8 mouse cellular contexts compared by ENCODE assay signal in the genomic region with DNA sequence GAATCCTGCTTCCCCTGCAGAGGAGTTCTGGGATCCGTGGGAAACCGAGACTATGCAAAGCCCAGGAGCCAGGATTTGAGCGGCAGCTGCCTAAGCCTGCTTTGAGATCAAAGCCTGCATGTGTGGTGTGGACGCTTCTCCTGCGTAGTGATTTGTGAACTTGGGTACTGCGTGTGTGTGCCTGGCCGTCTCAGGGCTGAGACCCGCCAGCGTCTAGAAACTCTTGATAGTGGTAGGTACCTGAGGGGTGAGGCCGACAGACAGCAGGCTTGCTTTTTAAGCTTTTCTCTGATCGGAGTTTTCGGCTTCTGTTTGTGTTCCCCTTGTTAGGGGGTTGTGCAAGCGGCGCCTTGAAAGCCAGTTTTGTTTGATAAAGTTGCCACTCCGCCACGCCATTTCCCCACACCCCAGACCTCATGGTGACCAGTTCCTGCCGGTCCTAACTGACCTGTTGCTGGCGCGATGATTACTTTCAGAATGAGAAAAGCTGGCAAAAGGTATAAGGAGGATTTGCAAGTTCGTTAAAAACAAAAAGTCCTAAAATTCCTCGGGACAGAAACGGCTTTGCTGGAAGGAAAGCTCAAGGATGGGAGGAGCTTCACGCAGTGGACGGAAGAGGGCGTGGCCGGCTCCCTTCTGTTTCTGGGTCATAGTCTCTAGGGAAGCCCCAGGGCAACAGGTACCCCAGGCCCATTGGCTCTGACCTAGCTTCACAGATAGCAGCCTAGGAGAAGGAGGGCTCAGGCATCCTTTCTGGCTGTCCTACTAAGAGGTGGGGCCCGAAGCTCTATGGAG. TPM values are rescaled to one million over a fixed set of nuclear protein-coding genes. Genes with fewer than 3 reads are reported as not detected.
DNase-seq lines count a peak whose midpoint lies in the region; ATAC-seq and TF ChIP-seq lines count a peak whose summit lies in the region.

No protein-coding gene starts in this region.

- peak overlapping the region; percentile 95 for H3K4me2 ChIP-seq in limb, embryonic 12.5 days
- peak overlapping the region; percentile 62 for H3K4me2 ChIP-seq in midbrain, embryonic 14.5 days (ENCODE audit: low read length)
- peak overlapping the region; percentile 98 for H3K4me2 ChIP-seq in stomach, postnatal 0 days (replicated peaks; ENCODE audit: low read depth)

- H3K9ac ChIP-seq in limb, embryonic 12.5 days (replicated peaks): peak overlapping the region; percentile 59
- H3K9ac ChIP-seq in midbrain, embryonic 14.5 days (replicated peaks; ENCODE audit: low read length): peak overlapping the region; percentile 31
- H3K9ac ChIP-seq in stomach, postnatal 0 days (ENCODE audit: low read length): peak overlapping the region; percentile 66

- H3K27me3 ChIP-seq in erythroblast, embryonic 14.5 days (ENCODE audit: control insufficient read depth): no peaks in the 10 kb centered on the region
- H3K27me3 ChIP-seq in limb, embryonic 12.5 days: peaks cover 6% of the 10 kb centered on the region; the same call in 1 of the 2 replicates
- H3K27me3 ChIP-seq in midbrain, embryonic 14.5 days (ENCODE audit: control insufficient read depth, insufficient read depth, low read length): peaks cover 8% of the 10 kb centered on the region
- no peaks in the 10 kb centered on the region for H3K27me3 ChIP-seq in stomach, postnatal 0 days (ENCODE audit: control insufficient read depth, insufficient read depth, low read length)

- peaks cover 73% of the 10 kb centered on the region for H3K4me1 ChIP-seq in erythroblast, embryonic 14.5 days (ENCODE audit: control insufficient read depth)
- H3K4me1 ChIP-seq in limb, embryonic 12.5 days (replicated peaks): peaks cover 10% of the 10 kb centered on the region
- H3K4me1 ChIP-seq in midbrain, embryonic 14.5 days (ENCODE audit: control insufficient read depth, insufficient read depth, low read length): peaks cover 13% of the 10 kb centered on the region
- peaks cover 3% of the 10 kb centered on the region; the same call in 1 of the 2 replicates for H3K4me1 ChIP-seq in stomach, postnatal 0 days (replicated peaks; ENCODE audit: control insufficient read depth, insufficient read depth)

- peak; percentile 52 for DNase-seq in urinary bladder, postnatal 25 days (ENCODE audit: low spot score)
- no peak for DNase-seq in urinary bladder, postnatal 10 days (ENCODE audit: low spot score)
- peak; percentile 54 for DNase-seq in heart, postnatal 4 days
- DNase-seq in midbrain, embryonic 14.5 days: peak; percentile 65
- peak; percentile 65 for DNase-seq in stomach, postnatal 0 days (ENCODE audit: low spot score)
- no peak for DNase-seq in left cerebral cortex, postnatal 36 days (ENCODE audit: low spot score in 2 of 2)

- peak overlapping the region; percentile 65 for H3K4me3 ChIP-seq in erythroblast, embryonic 14.5 days (replicated peaks)
- H3K4me3 ChIP-seq in limb, embryonic 12.5 days (replicated peaks): peak overlapping the region; percentile 46
- H3K4me3 ChIP-seq in midbrain, embryonic 14.5 days (replicated peaks; ENCODE audit: low read depth, low read length): peak overlapping the region; percentile 25
- H3K4me3 ChIP-seq in stomach, postnatal 0 days (ENCODE audit: low read depth, low read length): peak overlapping the region; percentile 58

- no peaks in the 10 kb centered on the region for H3K9me3 ChIP-seq in erythroblast, embryonic 14.5 days (ENCODE audit: control insufficient read depth, low read length)
- no peaks in the 10 kb centered on the region for H3K9me3 ChIP-seq in limb, embryonic 12.5 days
- H3K9me3 ChIP-seq in midbrain, embryonic 14.5 days (ENCODE audit: control insufficient read depth, low read length): no peaks in the 10 kb centered on the region
- H3K9me3 ChIP-seq in stomach, postnatal 0 days (ENCODE audit: control insufficient read depth, low read length): no peaks in the 10 kb centered on the region

- H3K27ac ChIP-seq in limb, embryonic 12.5 days: peak overlapping the region; percentile 36; the same call in 1 of the 2 replicates
- H3K27ac ChIP-seq in midbrain, embryonic 14.5 days (replicated peaks; ENCODE audit: low read depth, low read length): no peak overlapping the region
- peak overlapping the region; percentile 54 for H3K27ac ChIP-seq in stomach, postnatal 0 days (replicated peaks)

- TF ChIP-seq CTCF in stomach, postnatal 0 days (IDR thresholded peaks at IDR 0.05; ENCODE audit: low read depth): peak; percentile 14; the same call in 1 of the 2 replicates

- H3K36me3 ChIP-seq in erythroblast, embryonic 14.5 days (ENCODE audit: control insufficient read depth): peaks cover 32% of the 10 kb centered on the region
- H3K36me3 ChIP-seq in limb, embryonic 12.5 days: no peaks in the 10 kb centered on the region
- no peaks in the 10 kb centered on the region for H3K36me3 ChIP-seq in midbrain, embryonic 14.5 days (ENCODE audit: control insufficient read depth, insufficient read depth, low read length)
- no peaks in the 10 kb centered on the region for H3K36me3 ChIP-seq in stomach, postnatal 0 days (ENCODE audit: control insufficient read depth, insufficient read depth, low read length)

- 2% methylated on average over 27 of the region's 27 CpGs for WGBS in limb, embryonic 12.5 days
- 3% methylated on average over 27 of the region's 27 CpGs for WGBS in midbrain, embryonic 14.5 days
- WGBS in stomach, postnatal 0 days: 2% methylated on average over 27 of the region's 27 CpGs

- ATAC-seq in limb, embryonic 12.5 days (ENCODE audit: insufficient number of reproducible peaks, insufficient read depth, low FRiP score, low TSS enrichment, low read depth): peak; percentile 48
- ATAC-seq in midbrain, embryonic 14.5 days (ENCODE audit: low FRiP score, low TSS enrichment): no peak
- ATAC-seq in stomach, postnatal 0 days (ENCODE audit: low FRiP score, low TSS enrichment): peak; percentile 17

- no peak for TF ChIP-seq EP300 in stomach, postnatal 0 days (optimal IDR thresholded peaks at IDR 0.05)

- intact Hi-C loops in left cerebral cortex, postnatal 36 days (cut with DNase I): no loop called here

RNA-seq across cellular contexts. Expression of a gene that starts 0.5 kb away (rescaled TPM):
- 0.91 and 2.0 TPM in 2 replicates for polyA plus RNA-seq in erythroblast, embryonic 14.5 days (2012)
- total RNA-seq in heart, postnatal 4 days (2021): 10 to 100 TPM; 33.0 to 34.4 TPM
- 48.9 and 50.8 TPM in 2 replicates for polyA plus RNA-seq in limb, embryonic 12.5 days (2016; fragmentation: Nextera tagmentation; extraction: Ambion mirVana)
- 30.3 and 36.2 TPM in 2 replicates for polyA plus RNA-seq in midbrain, embryonic 14.5 days (2014; fragmentation: Nextera tagmentation; extraction: Ambion mirVana)
- polyA plus RNA-seq in stomach, postnatal 0 days (2015; fragmentation: Nextera tagmentation; extraction: Ambion mirVana): 24.9 and 25.5 TPM in 2 replicates
- total RNA-seq in left cerebral cortex, postnatal 36 days (2021): 10 to 100 TPM; 27.5 to 33.5 TPM

RNA-seq across cellular contexts. Expression of a gene that starts 0.7 kb away (rescaled TPM):
- 62.5 and 75.0 TPM in 2 replicates for polyA plus RNA-seq in erythroblast, embryonic 14.5 days (2012)
- total RNA-seq in heart, postnatal 4 days (2021): 10 to 100 TPM; 78.3 to 85.3 TPM
- 51.7 and 54.2 TPM in 2 replicates for polyA plus RNA-seq in limb, embryonic 12.5 days (2016; fragmentation: Nextera tagmentation; extraction: Ambion mirVana)
- polyA plus RNA-seq in midbrain, embryonic 14.5 days (2014; fragmentation: Nextera tagmentation; extraction: Ambion mirVana): 3.4 and 12.2 TPM in 2 replicates
- 277 and 284 TPM in 2 replicates for polyA plus RNA-seq in stomach, postnatal 0 days (2015; fragmentation: Nextera tagmentation; extraction: Ambion mirVana)
- total RNA-seq in left cerebral cortex, postnatal 36 days (2021): 1 to 10 TPM; 4.5 to 5.7 TPM

RNA-seq across cellular contexts. Expression of a gene that starts 30.9 kb away (rescaled TPM):
- polyA plus RNA-seq in erythroblast, embryonic 14.5 days (2012): 27.8 and 30.9 TPM in 2 replicates
- total RNA-seq in heart, postnatal 4 days (2021): 1 to 10 TPM; 9.3 TPM
- 44.7 and 46.0 TPM in 2 replicates for polyA plus RNA-seq in limb, embryonic 12.5 days (2016; fragmentation: Nextera tagmentation; extraction: Ambion mirVana)
- 47.2 and 50.7 TPM in 2 replicates for polyA plus RNA-seq in midbrain, embryonic 14.5 days (2014; fragmentation: Nextera tagmentation; extraction: Ambion mirVana)
- 17.3 and 17.6 TPM in 2 replicates for polyA plus RNA-seq in stomach, postnatal 0 days (2015; fragmentation: Nextera tagmentation; extraction: Ambion mirVana)
- 10 to 100 TPM; 11.7 to 13.8 TPM for total RNA-seq in left cerebral cortex, postnatal 36 days (2021)

RNA-seq across cellular contexts. Expression of a gene that starts 37.4 kb away (rescaled TPM):
- polyA plus RNA-seq in erythroblast, embryonic 14.5 days (2012): not detected in 2 replicates
- total RNA-seq in heart, postnatal 4 days (2021): 10 to 100 TPM; 22.8 to 28.0 TPM
- polyA plus RNA-seq in limb, embryonic 12.5 days (2016; fragmentation: Nextera tagmentation; extraction: Ambion mirVana): 2.8 and 3.3 TPM in 2 replicates
- polyA plus RNA-seq in midbrain, embryonic 14.5 days (2014; fragmentation: Nextera tagmentation; extraction: Ambion mirVana): 0.30 and 0.49 TPM in 2 replicates
- polyA plus RNA-seq in stomach, postnatal 0 days (2015; fragmentation: Nextera tagmentation; extraction: Ambion mirVana): 4.2 and 5.2 TPM in 2 replicates
- total RNA-seq in left cerebral cortex, postnatal 36 days (2021): not detected

RNA-seq across cellular contexts. Expression of a gene that starts 53.4 kb away (rescaled TPM):
- 0.13 TPM in 2 replicates for polyA plus RNA-seq in erythroblast, embryonic 14.5 days (2012)
- total RNA-seq in heart, postnatal 4 days (2021): 10 to 100 TPM; 20.7 to 24.3 TPM
- polyA plus RNA-seq in limb, embryonic 12.5 days (2016; fragmentation: Nextera tagmentation; extraction: Ambion mirVana): 26.0 and 27.2 TPM in 2 replicates
- polyA plus RNA-seq in midbrain, embryonic 14.5 days (2014; fragmentation: Nextera tagmentation; extraction: Ambion mirVana): 63.5 and 80.1 TPM in 2 replicates
- polyA plus RNA-seq in stomach, postnatal 0 days (2015; fragmentation: Nextera tagmentation; extraction: Ambion mirVana): 10.2 and 11.4 TPM in 2 replicates
- 10 to 100 TPM; 49.7 to 52.3 TPM for total RNA-seq in left cerebral cortex, postnatal 36 days (2021)

Comparison
In these comparisons a context has a peak if more than half of its experiments do, and no peak if none do; other contexts are left out.
1. DNase-seq: peak in urinary bladder, postnatal 25 days (single experiment), heart, postnatal 4 days (single experiment), midbrain, embryonic 14.5 days (single experiment) and stomach, postnatal 0 days (single experiment); none in urinary bladder, postnatal 10 days (single experiment) and left cerebral cortex, postnatal 36 days (0 of 2).
2. Peak in every context shown above with its lines, with median percentiles within 50 percentile points of each other: H3K4me3 ChIP-seq, H3K4me2 ChIP-seq and H3K9ac ChIP-seq.